Mouse (Mus musculus) ES-Bruce4 (cell line): ENCODE data around the gene Pde9a. TPM values are rescaled to one million over a fixed set of nuclear protein-coding genes. Genes with fewer than 3 reads are reported as not detected.

Source experiments
- H3K27ac ChIP-seq: 2 replicates; pipeline ENCODE4 v1.5.1; 2012; ENCODE audit warnings: low read length, inconsistent platforms; ENCODE audit not compliant: insufficient read depth
- H3K27me3 ChIP-seq: 2 replicates; pipeline ENCODE4 v1.6.1; 2012; ENCODE audit warnings: mild to moderate bottlenecking, low read length, inconsistent platforms; ENCODE audit not compliant: control insufficient read depth, poor library complexity, insufficient read depth, severe bottlenecking
- H3K36me3 ChIP-seq: 2 replicates; pipeline ENCODE4 v1.6.1; 2012; ENCODE audit warnings: inconsistent platforms, mild to moderate bottlenecking, low read length, moderate library complexity; ENCODE audit not compliant: control insufficient read depth, poor library complexity, insufficient read depth, severe bottlenecking
- H3K4me1 ChIP-seq: one replicate; pipeline ENCODE4 v1.8.1; 2011; ENCODE audit warnings: low read length; ENCODE audit not compliant: control insufficient read depth, insufficient read depth
- H3K4me3 ChIP-seq: 2 replicates; pipeline ENCODE4 v1.5.1; 2011; ENCODE audit warnings: low read depth, mild to moderate bottlenecking, low read length
- H3K9ac ChIP-seq: 2 replicates; pipeline ENCODE4 v1.6.1; 2012; ENCODE audit warnings: low read depth, mild to moderate bottlenecking, inconsistent platforms; ENCODE audit not compliant: poor library complexity, severe bottlenecking
- H3K9me3 ChIP-seq: replicated peaks from 2 replicates; pipeline ENCODE4 v1.6.1; 2012; ENCODE audit warnings: mild to moderate bottlenecking, low read length, inconsistent platforms; ENCODE audit not compliant: control insufficient read depth, poor library complexity, insufficient read depth, severe bottlenecking
- CTCF ChIP-seq: IDR thresholded peaks from one replicate; pipeline ENCODE4 v1.8.1; 2011; ENCODE audit warnings: low read depth, low read length
- EP300 ChIP-seq: IDR thresholded peaks from 2 replicates; pipeline ENCODE4 v1.6.1; 2011; ENCODE audit warnings: low read depth, low read length; ENCODE audit not compliant: insufficient read depth
- POLR2A ChIP-seq: IDR thresholded peaks from one replicate; pipeline ENCODE4 v1.8.1; 2011; ENCODE audit warnings: low read length; ENCODE audit not compliant: insufficient read depth
- polyA plus RNA-seq: library from polyadenylated mRNA; stranded (reverse); fragments of >200 nt; gene quantifications from 2 replicates; pipeline ENCODE4 v1.2.4, GENCODE M21; 2011; ENCODE audit warnings: low read depth; ENCODE audit not compliant: missing spikeins, insufficient read depth, insufficient read length

Gene Pde9a
- polyA plus RNA-seq, 1 experiment = 11.0 TPM

GRCm38 (mm10) chr17:31500416-31500815 lies 114.4 kb downstream of the Pde9a start:
- Histone ChIP-seq H3K9me3 (no peaks in the 10 kb centered on the region), H3K4me3 (no peak overlapping the region), H3K27me3 (no peaks in the 10 kb centered on the region), H3K27ac (no peak overlapping the region), H3K4me1 (peaks cover 3% of the 10 kb centered on the region), H3K9ac (no peak overlapping the region), H3K36me3 (peaks cover 23% of the 10 kb centered on the region)
- no peak for TF ChIP-seq EP300

GRCm38 (mm10) chr17:31500908-31501307 lies 114.9 kb downstream of the Pde9a start:
- Histone ChIP-seq H3K27me3 (no peaks in the 10 kb centered on the region), H3K9me3 (no peaks in the 10 kb centered on the region), H3K4me1 (peaks cover 3% of the 10 kb centered on the region), H3K9ac (no peak overlapping the region), H3K36me3 (peaks cover 21% of the 10 kb centered on the region), H3K4me3 (no peak overlapping the region), H3K27ac (no peak overlapping the region)
- no peak for TF ChIP-seq EP300
- TF ChIP-seq CTCF = no peak
- no peak for TF ChIP-seq POLR2A

- Histone ChIP-seq H3K4me1 (peaks cover 3% of the 10 kb centered on the region), H3K27ac (no peak overlapping the region), H3K9me3 (no peaks in the 10 kb centered on the region), H3K27me3 (no peaks in the 10 kb centered on the region), H3K4me3 (no peak overlapping the region), H3K36me3 (peaks cover 13% of the 10 kb centered on the region), H3K9ac (no peak overlapping the region)
- TF ChIP-seq POLR2A (no peak), CTCF (no peak), EP300 (no peak)
These were observed 116.4 kb downstream of the Pde9a start for GRCm38 (mm10) chr17:31502261-31502927.

- TF ChIP-seq POLR2A = no peak
- H3K9ac ChIP-seq = no peak overlapping the region
- no peak overlapping the region for H3K4me3 ChIP-seq
- H3K27ac ChIP-seq = no peak overlapping the region
- no peaks in the 10 kb centered on the region for H3K27me3 ChIP-seq
- H3K36me3 ChIP-seq = peaks cover 20% of the 10 kb centered on the region
- peaks cover 3% of the 10 kb centered on the region for H3K4me1 ChIP-seq
- H3K9me3 ChIP-seq = no peaks in the 10 kb centered on the region
These were observed 117.3 kb downstream of the Pde9a start for GRCm38 (mm10) chr17:31503337-31503736.

- Histone ChIP-seq H3K9me3 (no peaks in the 10 kb centered on the region), H3K36me3 (peaks cover 24% of the 10 kb centered on the region), H3K4me1 (peaks cover 3% of the 10 kb centered on the region), H3K27ac (no peak overlapping the region), H3K4me3 (no peak overlapping the region), H3K27me3 (no peaks in the 10 kb centered on the region), H3K9ac (no peak overlapping the region)
- no peak for TF ChIP-seq CTCF
- TF ChIP-seq EP300 = no peak
- TF ChIP-seq POLR2A = no peak
These were observed 117.9 kb downstream of the Pde9a start for GRCm38 (mm10) chr17:31503936-31504335.

- Histone ChIP-seq H3K9me3 (no peaks in the 10 kb centered on the region), H3K27ac (no peak overlapping the region), H3K4me1 (peaks cover 3% of the 10 kb centered on the region), H3K36me3 (peaks cover 29% of the 10 kb centered on the region), H3K9ac (no peak overlapping the region), H3K4me3 (no peak overlapping the region), H3K27me3 (no peaks in the 10 kb centered on the region)
- TF ChIP-seq CTCF = no peak
- TF ChIP-seq EP300 = no peak
- TF ChIP-seq POLR2A = no peak
These were observed 119.0 kb downstream of the Pde9a start for GRCm38 (mm10) chr17:31505013-31505412.
